Mouse (Mus musculus) intestine, embryonic 14.5 days (tissue): ENCODE data around the gene Dlx5. TPM values are rescaled to one million over a fixed set of nuclear protein-coding genes. Genes with fewer than 3 reads are reported as not detected.
A peak's percentile ranks its signal among the peaks of the same experiment; 100 is the strongest.

Source experiments
- ATAC-seq: fragments of 200-750 bp; cut with Nextera tagmentation; replicated peaks from 2 replicates; pipeline ENCODE4 v1.8.0; 2017; ENCODE audit warnings: low read depth, moderate number of reproducible peaks, moderate TSS enrichment, moderate library complexity; ENCODE audit not compliant: low FRiP score, low TSS enrichment
- DNase-seq: peaks from one replicate; pipeline ENCODE4 v3.0.0-alpha.2; 2018; ENCODE audit warnings: low spot score
- H3K27ac ChIP-seq: fragments of 300-500 bp; sonication (generic); 2 replicates; pipeline ENCODE4 v1.5.1; 2014; ENCODE audit warnings: low read depth, mild to moderate bottlenecking, control low read depth
- H3K27me3 ChIP-seq: fragments of 300-500 bp; sonication (generic); replicated peaks from 2 replicates; pipeline ENCODE4 v1.6.1; 2014; ENCODE audit warnings: low read length, control low read depth; ENCODE audit not compliant: control insufficient read depth, insufficient read depth
- H3K36me3 ChIP-seq: fragments of 300-500 bp; sonication (generic); 2 replicates; pipeline ENCODE4 v1.6.1; 2014; ENCODE audit warnings: low read length, control low read depth; ENCODE audit not compliant: control insufficient read depth, insufficient read depth
- H3K4me1 ChIP-seq: fragments of 300-500 bp; sonication (generic); replicated peaks from 2 replicates; pipeline ENCODE4 v1.6.1; 2014; ENCODE audit warnings: low read length, control low read depth, mixed read lengths; ENCODE audit not compliant: control insufficient read depth, insufficient read depth
- H3K4me2 ChIP-seq: fragments of 300-500 bp; sonication (generic); 2 replicates; pipeline ENCODE4 v1.6.1; 2014; ENCODE audit warnings: low read length
- H3K4me3 ChIP-seq: fragments of 300-500 bp; sonication (generic); 2 replicates; pipeline ENCODE4 v1.5.1; 2014; ENCODE audit warnings: low read depth, low read length, control low read depth, mixed read lengths
- H3K9ac ChIP-seq: fragments of 300-500 bp; sonication (generic); 2 replicates; pipeline ENCODE4 v1.6.1; 2014; ENCODE audit warnings: mild to moderate bottlenecking, low read length
- H3K9me3 ChIP-seq: fragments of 300-500 bp; sonication (generic); 2 replicates; pipeline ENCODE4 v1.6.1; 2016; ENCODE audit warnings: low read length, control low read depth; ENCODE audit not compliant: control insufficient read depth
- WGBS: fragments of 180-500 bp; shearing (Covaris S2); extraction: QIAGEN DNeasy Blood & Tissue Kit; methylation state at CpG from one replicate; pipeline ENCODE4 v1.1.7; 2014; 5-methylcytosine and 5-hydroxymethylcytosine counted together
- polyA plus RNA-seq: library from polyadenylated mRNA; unstranded; fragments of >200 nt; fragmentation: Nextera tagmentation; extraction: Ambion mirVana; gene quantifications from 2 replicates; pipeline ENCODE4 v1.2.1, GENCODE M21; 2014

Dlx5 gene
- polyA plus RNA-seq, 1 experiment from 2014 or later, result 2.8 TPM

DNA sequence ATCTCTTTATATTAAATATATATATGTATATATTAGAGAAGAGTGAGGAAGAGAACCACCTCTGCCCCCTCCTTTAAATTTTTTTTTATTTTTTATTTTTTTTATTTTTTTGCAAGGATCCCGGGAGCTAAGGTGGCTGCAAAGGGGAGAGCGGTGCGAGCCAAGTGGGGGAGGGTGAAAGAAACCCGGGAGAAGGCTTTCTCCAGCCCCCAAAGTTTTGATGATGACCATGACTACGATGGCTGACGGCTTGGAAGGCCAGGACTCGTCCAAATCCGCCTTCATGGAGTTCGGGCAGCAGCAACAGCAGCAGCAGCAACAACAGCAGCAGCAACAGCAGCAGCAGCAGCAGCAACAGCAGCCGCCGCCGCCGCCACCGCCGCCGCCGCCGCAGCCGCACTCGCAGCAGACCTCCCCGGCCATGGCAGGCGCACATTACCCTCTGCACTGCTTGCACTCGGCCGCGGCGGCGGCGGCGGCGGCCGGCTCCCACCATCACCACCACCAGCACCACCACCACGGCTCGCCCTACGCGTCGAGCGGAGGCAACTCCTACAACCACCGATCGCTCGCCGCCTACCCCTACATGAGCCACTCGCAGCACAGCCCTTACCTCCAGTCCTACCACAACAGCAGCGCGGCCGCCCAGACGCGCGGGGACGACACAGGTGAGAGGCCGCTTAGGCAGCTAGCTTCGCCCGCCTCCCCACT lies 18.6 kb downstream of the Dlx5 start, which contains the start of gene Dlx6:
Gene Dlx6 (plus strand): TSS at position 175 of the 711 bp plus-strand sequence.
- peak; percentile 79 for DNase-seq
- peak within 1 kb of the TSS; percentile 36 for H3K4me3 ChIP-seq
- peaks cover 98% of the 10 kb centered on the region for H3K27me3 ChIP-seq
- no peak within 1 kb of the TSS for H3K9ac ChIP-seq
- peak; percentile 71 for ATAC-seq
- H3K36me3 ChIP-seq, result no peaks in the 10 kb centered on the region
- WGBS, result under 1% methylated on average over 35 of the region's 52 CpGs
- peaks cover 13% of the 10 kb centered on the region; the same call in 1 of the 2 replicates for H3K4me1 ChIP-seq
- no peaks in the 10 kb centered on the region for H3K9me3 ChIP-seq
- H3K27ac ChIP-seq, result no peak within 1 kb of the TSS
- H3K4me2 ChIP-seq, result peak within 1 kb of the TSS; percentile 62

DNA sequence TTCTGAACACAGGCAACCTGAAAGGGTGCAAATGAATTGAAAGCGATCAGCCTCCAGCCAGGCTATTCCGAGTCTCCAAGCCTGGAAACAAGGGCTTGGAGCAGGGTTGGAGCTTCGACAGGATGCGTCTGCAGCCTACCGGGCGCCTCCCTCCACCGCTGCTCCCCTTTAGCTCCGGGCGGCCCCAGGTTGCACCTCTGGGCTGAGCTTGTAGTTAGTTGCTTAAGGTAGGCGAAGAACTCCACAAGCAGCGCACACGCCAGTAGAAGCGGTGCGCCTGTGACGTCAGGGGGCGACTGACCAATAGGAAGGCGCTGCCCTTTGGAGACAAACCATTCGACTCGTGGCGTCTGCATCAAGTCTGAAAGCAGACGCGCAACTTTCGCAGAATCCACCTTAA lies 19.3 kb downstream of the Dlx5 start:
- peaks cover 13% of the 10 kb centered on the region; the same call in 1 of the 2 replicates for H3K4me1 ChIP-seq
- H3K36me3 ChIP-seq, result no peaks in the 10 kb centered on the region
- H3K27ac ChIP-seq, result no peak overlapping the region
- H3K9me3 ChIP-seq, result no peaks in the 10 kb centered on the region
- H3K4me3 ChIP-seq, result peak overlapping the region; percentile 36
- DNase-seq, result peak; percentile 85
- H3K27me3 ChIP-seq, result peaks cover 99% of the 10 kb centered on the region
- H3K9ac ChIP-seq, result no peak overlapping the region
- peak; percentile 75 for ATAC-seq
- peak overlapping the region; percentile 62 for H3K4me2 ChIP-seq
- whole genome bisulfite sequencing, result 1% methylated on average over 23 of the region's 23 CpGs

DNA sequence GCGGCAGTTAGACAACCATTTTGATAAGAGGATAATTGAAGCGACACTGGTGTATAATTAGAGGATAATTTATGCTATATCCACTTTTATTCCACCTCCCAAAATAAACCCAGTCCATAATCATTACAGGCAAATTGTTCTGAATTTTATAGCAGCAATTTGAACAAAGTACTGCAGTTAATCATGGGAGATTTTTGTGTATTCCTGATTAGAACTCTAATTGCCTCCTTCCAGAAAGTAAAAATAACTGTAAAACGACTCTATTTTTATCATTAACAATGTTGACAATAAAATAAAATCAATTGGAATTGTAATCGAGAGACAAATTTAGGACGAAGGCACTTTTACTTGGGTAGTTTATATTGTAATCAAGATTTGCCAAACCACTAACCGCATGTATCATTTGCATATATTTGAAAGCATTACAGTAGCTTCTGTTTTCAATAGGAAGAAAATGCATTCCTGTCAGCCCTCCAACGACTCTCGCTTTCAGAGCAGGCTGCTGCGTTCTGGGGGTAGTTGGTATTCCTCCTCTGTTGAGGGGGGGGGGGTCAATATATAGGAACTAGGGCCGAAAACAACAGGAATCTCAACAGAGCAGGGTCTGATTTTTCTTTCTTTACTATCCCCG lies 20.0 kb downstream of the Dlx5 start:
- Histone ChIP-seq H3K4me1 (peaks cover 13% of the 10 kb centered on the region; the same call in 1 of the 2 replicates), H3K27ac (no peak overlapping the region), H3K27me3 (peaks cover 99% of the 10 kb centered on the region), H3K9ac (no peak overlapping the region), H3K4me2 (no peak overlapping the region), H3K4me3 (no peak overlapping the region), H3K36me3 (no peaks in the 10 kb centered on the region), H3K9me3 (no peaks in the 10 kb centered on the region)
- DNase-seq, result no peak
- WGBS, result 6% methylated on average over 11 of the region's 11 CpGs
- no peak for ATAC-seq

DNA sequence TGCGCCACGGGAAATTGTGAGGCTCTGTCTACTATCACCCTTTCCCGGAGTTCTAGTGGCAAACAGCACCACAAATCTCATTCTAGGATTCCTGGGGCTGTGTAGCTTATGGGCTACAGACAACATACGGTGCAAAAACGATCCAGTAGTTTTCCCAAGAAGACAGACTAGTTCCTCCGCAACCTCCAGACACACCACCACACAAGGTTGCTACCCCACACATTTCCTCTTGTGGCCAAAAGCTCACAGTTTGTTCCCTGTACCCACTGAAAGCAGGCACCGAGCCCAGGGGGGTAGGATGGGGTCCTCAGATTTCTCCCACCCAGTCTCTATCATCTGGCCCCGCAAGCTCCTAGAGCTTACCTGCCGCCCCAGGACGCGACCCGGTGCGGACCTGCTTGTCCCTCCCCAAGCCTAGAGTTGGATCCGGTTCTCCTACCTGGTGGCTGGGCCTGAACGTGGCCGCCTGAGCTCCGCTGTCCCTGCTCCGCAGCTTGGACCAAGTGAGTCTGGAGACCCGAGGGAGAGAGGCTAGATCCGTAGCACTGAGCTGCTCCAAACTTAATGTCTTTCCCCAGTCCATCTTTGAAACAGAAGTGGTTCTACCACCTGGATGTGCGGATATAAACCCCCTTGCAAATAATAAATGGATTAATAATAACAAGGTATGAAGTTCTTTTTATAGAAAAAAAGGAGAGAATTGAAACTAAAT lies 20.6 kb downstream of the Dlx5 start:
- Histone ChIP-seq H3K36me3 (no peaks in the 10 kb centered on the region), H3K9ac (no peak overlapping the region), H3K4me1 (peaks cover 13% of the 10 kb centered on the region; the same call in 1 of the 2 replicates), H3K27ac (no peak overlapping the region), H3K4me2 (no peak overlapping the region), H3K27me3 (peaks cover 99% of the 10 kb centered on the region), H3K9me3 (no peaks in the 10 kb centered on the region), H3K4me3 (no peak overlapping the region)
- WGBS, result 2% methylated on average over 21 of the region's 21 CpGs
- ATAC-seq (no peak), DNase-seq (peak; percentile 70)

DNA sequence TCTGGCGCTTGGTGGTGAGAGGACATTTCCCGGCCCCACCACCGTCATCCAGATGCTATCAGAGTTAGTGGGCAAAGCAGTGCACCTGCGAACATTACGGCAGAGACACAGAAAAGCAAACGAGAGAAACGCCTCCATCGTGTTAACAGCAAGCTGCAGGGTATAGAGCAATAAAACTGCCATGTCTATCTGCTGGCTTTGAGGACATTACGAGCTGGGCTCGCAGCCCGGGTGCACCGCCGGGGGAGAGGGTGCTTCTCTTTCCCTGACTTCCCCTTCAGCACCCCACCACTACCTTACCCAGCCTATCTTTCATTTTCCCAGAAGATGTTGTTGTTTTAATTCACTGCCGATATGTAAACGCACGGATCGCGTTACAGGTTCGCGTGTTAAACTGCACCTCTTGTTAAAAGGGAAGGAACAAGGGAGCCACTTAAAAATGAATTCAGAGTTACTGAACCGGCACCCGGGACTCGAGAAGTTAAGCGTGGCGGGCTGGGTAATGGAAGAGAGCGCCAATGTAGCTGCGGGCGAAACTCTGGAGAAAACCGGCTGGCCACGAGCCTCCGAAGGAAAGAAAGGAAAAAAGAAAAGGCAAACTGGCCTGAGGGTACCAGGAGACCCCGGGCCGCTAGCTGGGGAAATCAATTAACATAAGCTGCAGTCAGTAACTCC lies 21.3 kb downstream of the Dlx5 start:
- peaks cover 13% of the 10 kb centered on the region; the same call in 1 of the 2 replicates for H3K4me1 ChIP-seq
- under 1% methylated on average over 33 of the region's 33 CpGs for WGBS
- H3K36me3 ChIP-seq, result no peaks in the 10 kb centered on the region
- H3K27me3 ChIP-seq, result peaks cover 99% of the 10 kb centered on the region
- H3K9me3 ChIP-seq, result no peaks in the 10 kb centered on the region
- H3K4me3 ChIP-seq, result no peak overlapping the region
- ATAC-seq (no peak), DNase-seq (peak; percentile 79)
- H3K27ac ChIP-seq, result no peak overlapping the region
- H3K4me2 ChIP-seq, result 0 out of 2 replicates have a peak overlapping the region, but pooled peaks have one; percentile 12
- H3K9ac ChIP-seq, result no peak overlapping the region

DNA sequence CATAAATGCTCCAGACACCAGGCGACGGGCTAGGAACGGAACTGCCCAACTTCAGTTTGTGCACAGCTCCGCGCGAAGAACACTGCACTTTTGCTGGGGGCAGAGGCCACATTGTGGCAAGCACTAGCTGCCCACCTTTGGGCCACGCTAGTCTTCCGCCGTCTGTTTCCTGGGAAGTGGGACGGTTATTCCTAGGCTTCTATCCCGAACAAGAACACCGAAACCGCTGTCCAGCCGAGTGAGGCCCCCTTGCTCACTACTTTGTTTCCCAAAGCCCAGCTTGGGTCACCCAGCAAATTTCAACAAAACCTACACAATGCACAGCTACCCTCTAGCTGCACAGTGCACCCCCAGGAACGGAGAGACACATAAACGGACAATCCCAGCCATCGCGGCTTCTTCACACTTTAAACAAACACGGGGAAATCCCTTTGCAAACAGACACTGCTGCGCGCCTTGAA lies 21.9 kb downstream of the Dlx5 start:
- peaks cover 99% of the 10 kb centered on the region for H3K27me3 ChIP-seq
- H3K9me3 ChIP-seq, result no peaks in the 10 kb centered on the region
- WGBS, result 2% methylated on average over 21 of the region's 21 CpGs
- H3K4me1 ChIP-seq, result peaks cover 13% of the 10 kb centered on the region; the same call in 1 of the 2 replicates
- no peak overlapping the region for H3K4me3 ChIP-seq
- H3K9ac ChIP-seq, result no peak overlapping the region
- no peak for ATAC-seq
- peak; percentile 78 for DNase-seq
- H3K27ac ChIP-seq, result no peak overlapping the region
- no peaks in the 10 kb centered on the region for H3K36me3 ChIP-seq
- no peak overlapping the region for H3K4me2 ChIP-seq

DNA sequence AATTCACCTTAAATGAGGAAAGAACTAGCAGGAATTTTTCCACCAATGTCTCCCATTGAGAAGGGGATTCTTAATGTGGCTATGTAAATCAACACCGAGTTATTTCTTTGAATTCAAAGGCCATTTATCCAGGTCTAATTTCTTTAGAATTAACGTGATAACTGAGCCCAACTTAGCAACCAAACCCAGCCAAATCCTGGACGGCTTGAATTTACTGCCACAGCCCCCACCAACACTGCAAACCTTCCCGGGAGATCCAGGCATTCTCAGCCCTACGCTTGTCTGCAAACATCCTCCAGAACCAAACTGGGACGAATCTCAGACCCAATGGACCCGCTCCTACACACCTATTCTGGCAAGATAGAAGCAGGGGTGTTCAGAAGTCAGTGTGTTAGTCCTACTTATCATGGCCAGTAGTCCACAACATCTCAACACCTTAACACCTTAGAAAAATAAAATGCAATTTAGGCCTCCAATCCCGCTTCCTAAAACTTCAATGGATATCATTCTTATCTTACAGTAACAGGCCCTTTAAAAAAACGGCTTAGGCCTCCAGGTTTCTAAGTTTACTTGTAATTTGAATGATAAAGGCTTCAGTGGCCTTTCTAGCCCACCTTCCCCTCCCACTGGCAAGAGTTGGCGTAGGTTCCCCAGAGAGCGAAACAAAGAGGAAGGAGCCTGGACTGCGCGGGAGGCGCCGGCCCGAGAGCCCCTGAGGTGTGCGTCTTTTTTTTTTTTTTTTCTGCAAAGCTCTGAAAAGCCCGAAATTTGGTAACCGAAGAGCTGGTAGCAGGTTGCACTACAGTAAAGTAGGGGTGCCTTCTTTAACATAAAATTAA lies 22.6 kb downstream of the Dlx5 start:
- no peak overlapping the region for H3K4me3 ChIP-seq
- DNase-seq, result peak; percentile 58

More for the DNA sequence above, 22.6 kb downstream of the Dlx5 start:
- no peak for ATAC-seq
- Histone ChIP-seq H3K4me1 (peaks cover 13% of the 10 kb centered on the region; the same call in 1 of the 2 replicates), H3K27me3 (peaks cover 99% of the 10 kb centered on the region), H3K27ac (no peak overlapping the region), H3K36me3 (no peaks in the 10 kb centered on the region), H3K4me2 (no peak overlapping the region), H3K9me3 (no peaks in the 10 kb centered on the region), H3K9ac (no peak overlapping the region)
- WGBS, result 2% methylated on average over 19 of the region's 19 CpGs
